Mouse (Mus musculus) MEL (cell line): ENCODE measurements at regions not wholly inside any gene's neighbourhood (a gene's known extent, or its start where the extent isn't known, plus 50 kb on each side); places are given as distances from the start of the nearest gene placed in this dataset.

Source experiments
- DNase-seq: peaks from one replicate; pipeline ENCODE4 v3.0.0; 2011; ENCODE audit warnings: low read depth, low spot score
- H3K27ac ChIP-seq: 2 replicates; pipeline ENCODE4 v1.5.1; 2012; ENCODE audit warnings: low read depth, mild to moderate bottlenecking, control low read depth, low read length, moderate library complexity; ENCODE audit not compliant: control insufficient read depth
- H3K27me3 ChIP-seq, 2 experiments: fragments of 150-350 bp in 1 of 2; sonication (generic) in 1 of 2; 2 replicates each; pipeline ENCODE4 v1.6.1; 2012; ENCODE audit warnings: low read length in 2 of 2, mild to moderate bottlenecking in 2 of 2, improper control_type of control experiment in 1 of 2, moderate library complexity in 1 of 2; ENCODE audit not compliant: insufficient read depth in 2 of 2, control insufficient read depth in 1 of 2
- H3K36me3 ChIP-seq, 2 experiments: 2 replicates each; pipeline ENCODE4 v1.6.1; 2012 to 2014; ENCODE audit warnings: low read length in 2 of 2, improper control_type of control experiment in 1 of 2, inconsistent platforms in 1 of 2, mild to moderate bottlenecking in 1 of 2; ENCODE audit not compliant: insufficient read depth in 2 of 2, control insufficient read depth in 1 of 2
- H3K4me1 ChIP-seq, 2 experiments: fragments of 150-350 bp in 1 of 2; sonication (generic) in 1 of 2; 2 replicates each; pipeline ENCODE4 v1.6.1; 2012; ENCODE audit warnings: low read length in 2 of 2, improper control_type of control experiment in 1 of 2, mild to moderate bottlenecking in 1 of 2; ENCODE audit not compliant: insufficient read depth in 2 of 2, control insufficient read depth in 1 of 2
- H3K4me3 ChIP-seq, 2 experiments: fragments of 150-350 bp in 1 of 2; sonication (generic) in 1 of 2; 2 replicates each; pipeline ENCODE4 v1.5.1; 2012; ENCODE audit warnings: low read depth in 2 of 2, low read length in 2 of 2, mild to moderate bottlenecking in 2 of 2, moderate library complexity in 2 of 2, control low read depth in 1 of 2, improper control_type of control experiment in 1 of 2; ENCODE audit not compliant: control insufficient read depth in 1 of 2, insufficient read depth in 1 of 2
- H3K79me2 ChIP-seq: 2 replicates; pipeline ENCODE4 v1.6.1; 2012; ENCODE audit warnings: mild to moderate bottlenecking, low read length, moderate library complexity; ENCODE audit not compliant: control insufficient read depth, poor library complexity, insufficient read depth
- H3K9ac ChIP-seq: 2 replicates; pipeline ENCODE4 v1.6.1; 2012; ENCODE audit warnings: low read depth, mild to moderate bottlenecking, control low read depth, low read length, moderate library complexity; ENCODE audit not compliant: control insufficient read depth, poor library complexity, severe bottlenecking
- H3K9me3 ChIP-seq: fragments of 150-350 bp; sonication (generic); replicated peaks from 2 replicates; pipeline ENCODE4 v1.6.1; 2012; ENCODE audit warnings: mild to moderate bottlenecking, low read length, improper control_type of control experiment, moderate library complexity; ENCODE audit not compliant: insufficient read depth
- CHD2 ChIP-seq: IDR thresholded peaks from 2 replicates; pipeline ENCODE4 v1.6.1; 2011; ENCODE audit warnings: low read length, improper control_type of control experiment
- CTCF ChIP-seq, 3 experiments: IDR thresholded peaks in 2 of 3; conservative IDR thresholded peaks in 1 of 3; 2 replicates each; pipeline ENCODE4 v1.5.1; 2011 to 2012; ENCODE audit warnings: low read length in 3 of 3, low read depth in 2 of 3, mild to moderate bottlenecking in 2 of 3, improper control_type of control experiment in 1 of 3, inconsistent platforms in 1 of 3, mixed read lengths in 1 of 3, moderate library complexity in 1 of 3; ENCODE audit not compliant: control insufficient read depth in 1 of 3, insufficient read depth in 1 of 3, poor library complexity in 1 of 3, severe bottlenecking in 1 of 3
- HCFC1 ChIP-seq: IDR thresholded peaks from 2 replicates; pipeline ENCODE4 v1.6.1; 2012; ENCODE audit warnings: low read depth, mild to moderate bottlenecking, inconsistent platforms, low read length, improper control_type of control experiment, moderate library complexity
- KAT2A ChIP-seq: conservative IDR thresholded peaks from 2 replicates; pipeline ENCODE4 v1.6.1; 2012; ENCODE audit warnings: low read depth, low read length, improper control_type of control experiment, inconsistent platforms
- MAX ChIP-seq: IDR thresholded peaks from 2 replicates; pipeline ENCODE4 v1.6.1; 2011; ENCODE audit warnings: low read length, improper control_type of control experiment
- MEF2A ChIP-seq: IDR thresholded peaks from 2 replicates; pipeline ENCODE4 v1.6.1; 2014; ENCODE audit warnings: low read depth, mild to moderate bottlenecking, inconsistent platforms, low read length, improper control_type of control experiment; ENCODE audit not compliant: poor library complexity, insufficient replicate concordance, severe bottlenecking; ENCODE audit errors: extremely low read depth
- POLR2A ChIP-seq, 2 experiments: IDR thresholded peaks; 2 replicates each; pipeline ENCODE4 v1.6.1; 2011 to 2012; ENCODE audit warnings: low read length in 2 of 2, mild to moderate bottlenecking in 2 of 2, control low read depth in 1 of 2, improper control_type of control experiment in 1 of 2, low read depth in 1 of 2, moderate library complexity in 1 of 2; ENCODE audit not compliant: control insufficient read depth in 1 of 2, insufficient read depth in 1 of 2, poor library complexity in 1 of 2
- POLR2AphosphoS5 ChIP-seq: IDR thresholded peaks from 2 replicates; pipeline ENCODE4 v1.6.1; 2012; ENCODE audit warnings: low read depth, borderline replicate concordance, mild to moderate bottlenecking, inconsistent platforms, low read length, moderate library complexity, mixed read lengths
- RAD21 ChIP-seq: IDR thresholded peaks from 2 replicates; pipeline ENCODE4 v1.6.1; 2011; ENCODE audit warnings: mild to moderate bottlenecking, low read depth, low read length, improper control_type of control experiment
- RCOR1 ChIP-seq: IDR thresholded peaks from 2 replicates; pipeline ENCODE4 v1.6.1; 2012; ENCODE audit warnings: low read depth, mild to moderate bottlenecking, inconsistent platforms, low read length, improper control_type of control experiment
- SMC3 ChIP-seq: IDR thresholded peaks from 2 replicates; pipeline ENCODE4 v1.6.1; 2011; ENCODE audit warnings: low read depth, low read length, improper control_type of control experiment
- TBP ChIP-seq: IDR thresholded peaks from 2 replicates; pipeline ENCODE4 v1.8.0; 2011; ENCODE audit warnings: low read depth, low read length, improper control_type of control experiment
- TCF12 ChIP-seq: IDR thresholded peaks from 2 replicates; pipeline ENCODE4 v1.6.1; 2014; ENCODE audit warnings: low read depth, mild to moderate bottlenecking, inconsistent platforms, low read length, improper control_type of control experiment, moderate library complexity
- USF1 ChIP-seq: IDR thresholded peaks from 2 replicates; pipeline ENCODE4 v1.6.1; 2014; ENCODE audit warnings: low read depth, mild to moderate bottlenecking, inconsistent platforms, low read length, improper control_type of control experiment, moderate library complexity
- ZC3H11A ChIP-seq: IDR thresholded peaks from 2 replicates; pipeline ENCODE4 v1.6.1; 2012; ENCODE audit warnings: low read depth, mild to moderate bottlenecking, inconsistent platforms, low read length, improper control_type of control experiment

- Histone ChIP-seq H3K27me3 (no peaks in the 10 kb centered on the region), H3K4me1 (no peaks in the 10 kb centered on the region; a peak in 1 of 4 replicates), H3K27ac (no peak overlapping the region), H3K9ac (no peak overlapping the region), H3K4me3 (no peak overlapping the region), H3K79me2 (no peaks in the 10 kb centered on the region), H3K9me3 (no peaks in the 10 kb centered on the region)
- no peak for DNase-seq
- TF ChIP-seq CTCF (IDR thresholded peaks at IDR 0.05 in 2 of 3, conservative IDR thresholded peaks at IDR 0.05 in 1 of 3; ENCODE audit: control insufficient read depth in 1 of 3, insufficient read depth in 1 of 3, low read depth in 2 of 3, low read length in 3 of 3, poor library complexity in 1 of 3, severe bottlenecking in 1 of 3) (no peak), SMC3 (no peak), POLR2A (IDR thresholded peaks at IDR 0.05; ENCODE audit: control insufficient read depth in 1 of 2, insufficient read depth in 1 of 2, low read depth in 1 of 2, low read length in 2 of 2, poor library complexity in 1 of 2) (no peak), MEF2A (no peak), HCFC1 (no peak), MAX (no peak), KAT2A (no peak)
- TF ChIP-seq, all 39 proteins: peak for 0
- no peaks in the 10 kb centered on the region for H3K36me3 ChIP-seq
These were observed 706.6 kb downstream of the Olfm4 start for GRCm38 (mm10) chr14:80690476-80690875.

DNA sequence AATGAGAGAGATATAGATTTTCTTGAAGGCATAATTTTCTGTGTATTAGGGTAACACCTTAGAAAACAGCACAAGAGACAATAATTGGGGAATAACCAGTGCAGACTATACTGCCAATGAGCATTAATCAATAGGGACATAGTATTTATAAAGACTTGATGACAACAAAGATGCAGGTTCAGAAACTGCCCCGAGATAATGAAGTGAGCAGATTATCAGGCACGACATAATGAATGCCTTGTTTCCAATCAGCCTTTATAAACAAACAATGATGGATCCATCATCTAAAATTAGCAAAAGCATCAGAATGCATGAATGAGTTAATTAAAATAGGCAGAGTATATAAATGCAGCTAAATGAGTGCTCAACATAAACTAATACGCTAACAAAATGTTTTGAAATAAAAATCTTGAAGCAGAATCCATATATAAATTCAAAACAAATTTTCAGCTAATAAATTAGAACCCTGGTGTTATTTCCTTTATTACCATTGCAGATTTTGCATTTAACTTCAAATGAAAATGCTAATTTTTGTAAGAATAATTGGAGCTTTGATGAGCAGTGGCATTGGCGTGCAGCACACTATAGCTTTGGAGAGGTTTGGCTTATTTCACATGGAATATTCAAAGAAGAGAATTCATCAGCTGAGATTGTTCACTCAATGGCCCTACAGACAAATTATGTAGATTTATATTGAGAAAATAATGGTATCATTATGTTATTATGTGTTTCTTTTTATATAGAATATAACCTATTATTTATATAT is 739.1 kb downstream of the Olfm4 start:
- TF ChIP-seq HCFC1 (no peak), RAD21 (no peak), TCF12 (no peak), KAT2A (no peak), TBP (no peak), SMC3 (no peak), RCOR1 (no peak), POLR2AphosphoS5 (no peak), USF1 (no peak), ZC3H11A (no peak), MEF2A (no peak), CHD2 (no peak)
- Histone ChIP-seq H3K27ac (no peak overlapping the region), H3K36me3 (no peaks in the 10 kb centered on the region), H3K9me3 (no peaks in the 10 kb centered on the region), H3K27me3 (no peaks in the 10 kb centered on the region), H3K9ac (no peak overlapping the region), H3K79me2 (no peaks in the 10 kb centered on the region), H3K4me3 (no peak overlapping the region), H3K4me1 (no peaks in the 10 kb centered on the region)
- no peak for DNase-seq
